Mouse (Mus musculus) spleen, postnatal 14 days (tissue): ENCODE results near the gene Rxra.

Source experiments
- DNase-seq, 2 experiments: peaks; one replicate each; pipeline ENCODE4 v3.0.0; 2021 to 2022; ENCODE audit warnings: low spot score in 2 of 2

Rxra gene

DNA sequence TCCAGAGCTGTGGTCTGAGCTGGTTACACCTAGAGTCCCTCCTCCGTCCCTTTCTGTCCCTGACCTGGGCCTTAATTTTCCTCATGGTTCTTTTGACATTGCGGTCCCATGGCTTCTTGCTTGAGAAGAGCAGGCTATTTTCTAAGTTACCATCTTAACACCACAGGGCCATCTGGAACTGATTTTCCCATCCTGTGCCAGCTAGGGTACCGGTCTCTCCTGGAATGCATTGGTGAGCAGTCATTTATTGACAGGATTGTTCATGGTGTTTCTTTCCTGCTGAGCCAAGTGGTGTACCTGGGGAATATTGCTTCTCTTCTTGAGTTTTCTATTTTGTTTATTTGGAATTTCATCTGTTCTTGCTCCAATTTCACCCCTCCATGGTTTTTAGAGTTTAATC lies 131.4 kb downstream of the Rxra start:
- DNase-seq, result no peak

- no peak for DNase-seq
These were observed 133.7 kb downstream of the Rxra start for GRCm38 (mm10) chr2:27809897-27810296.
